Mouse (Mus musculus) embryo, embryonic 10.5 days (tissue): ENCODE measurements around the gene Gm10563.
A peak's percentile ranks its signal among the peaks of the same experiment; 100 is the strongest.

Experiments
- DNase-seq: peaks from one replicate; pipeline ENCODE4 v3.0.0-alpha.2; 2015; ENCODE audit warnings: low spot score

The Gm10563 gene

GRCm38 (mm10) chr4:155652283-155653085 is 7.3 kb upstream of the Gm10563 start:
- peak; percentile 27 for DNase-seq

- peak; percentile 26 for DNase-seq
These were observed 6.5 kb upstream of the Gm10563 start for GRCm38 (mm10) chr4:155651553-155652269.

DNA sequence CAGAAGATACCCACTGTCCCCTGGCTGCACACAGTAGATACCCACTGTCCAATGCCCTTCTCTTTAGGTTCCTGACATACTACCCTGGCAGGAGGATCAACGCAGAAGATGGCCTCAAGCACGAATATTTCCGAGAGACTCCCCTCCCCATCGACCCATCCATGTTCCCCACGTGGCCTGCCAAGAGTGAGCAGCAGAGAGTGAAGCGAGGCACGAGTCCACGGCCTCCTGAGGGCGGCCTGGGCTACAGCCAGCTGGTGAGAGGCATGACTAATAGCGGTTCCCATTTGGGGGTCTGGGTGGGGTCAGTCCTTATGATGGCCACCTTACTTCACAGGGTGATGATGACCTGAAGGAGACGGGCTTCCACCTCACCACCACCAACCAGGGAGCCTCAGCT is 4.1 kb upstream of the Gm10563 start:
- DNase-seq, result no peak

GRCm38 (mm10) chr4:155645721-155646120 is 513 bp upstream of the Gm10563 start:
- DNase-seq, result no peak

DNA sequence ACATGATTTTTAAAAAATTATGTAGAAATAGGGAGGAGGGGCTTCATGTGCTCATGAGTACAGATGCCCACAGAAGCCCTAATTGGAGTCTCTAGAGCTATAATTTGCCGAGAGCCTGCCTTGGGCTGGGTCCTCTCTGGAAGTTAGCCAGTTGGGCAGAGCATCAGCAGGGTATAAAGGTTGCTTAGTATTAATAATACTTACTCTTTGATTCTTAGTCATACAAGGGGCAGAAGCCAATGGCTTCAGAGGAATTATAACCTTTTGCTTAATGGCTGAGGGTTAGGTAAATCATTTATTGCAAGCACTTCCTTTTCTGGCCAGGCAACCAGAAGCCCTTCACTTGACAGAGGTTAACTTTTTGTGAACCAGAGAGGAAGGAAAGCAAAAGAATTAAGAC is 1.7 kb downstream of the Gm10563 start:
- no peak for DNase-seq

GRCm38 (mm10) chr4:155635766-155636499 is 9.3 kb downstream of the Gm10563 start:
- DNase-seq, result no peak

DNA sequence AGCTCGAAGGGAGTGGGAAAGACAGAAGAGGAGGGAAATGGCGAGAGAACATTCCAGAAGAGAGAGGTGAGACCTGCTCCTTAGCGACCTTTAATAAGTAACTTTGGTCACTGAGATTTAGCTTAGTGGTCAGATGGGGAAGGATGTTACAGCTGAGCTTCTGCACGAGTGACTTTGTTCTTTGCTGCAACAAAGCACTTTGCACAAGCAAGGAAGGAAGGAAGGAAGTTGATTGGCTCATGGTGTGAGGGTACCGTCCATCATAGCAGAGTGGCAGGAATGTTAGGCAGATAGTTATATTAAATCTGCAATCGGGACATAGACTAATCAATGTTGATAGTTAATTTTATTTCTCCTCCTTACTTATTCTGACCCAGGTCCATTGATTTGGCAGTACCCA is 14.9 kb downstream of the Gm10563 start:
- DNase-seq, result no peak

DNA sequence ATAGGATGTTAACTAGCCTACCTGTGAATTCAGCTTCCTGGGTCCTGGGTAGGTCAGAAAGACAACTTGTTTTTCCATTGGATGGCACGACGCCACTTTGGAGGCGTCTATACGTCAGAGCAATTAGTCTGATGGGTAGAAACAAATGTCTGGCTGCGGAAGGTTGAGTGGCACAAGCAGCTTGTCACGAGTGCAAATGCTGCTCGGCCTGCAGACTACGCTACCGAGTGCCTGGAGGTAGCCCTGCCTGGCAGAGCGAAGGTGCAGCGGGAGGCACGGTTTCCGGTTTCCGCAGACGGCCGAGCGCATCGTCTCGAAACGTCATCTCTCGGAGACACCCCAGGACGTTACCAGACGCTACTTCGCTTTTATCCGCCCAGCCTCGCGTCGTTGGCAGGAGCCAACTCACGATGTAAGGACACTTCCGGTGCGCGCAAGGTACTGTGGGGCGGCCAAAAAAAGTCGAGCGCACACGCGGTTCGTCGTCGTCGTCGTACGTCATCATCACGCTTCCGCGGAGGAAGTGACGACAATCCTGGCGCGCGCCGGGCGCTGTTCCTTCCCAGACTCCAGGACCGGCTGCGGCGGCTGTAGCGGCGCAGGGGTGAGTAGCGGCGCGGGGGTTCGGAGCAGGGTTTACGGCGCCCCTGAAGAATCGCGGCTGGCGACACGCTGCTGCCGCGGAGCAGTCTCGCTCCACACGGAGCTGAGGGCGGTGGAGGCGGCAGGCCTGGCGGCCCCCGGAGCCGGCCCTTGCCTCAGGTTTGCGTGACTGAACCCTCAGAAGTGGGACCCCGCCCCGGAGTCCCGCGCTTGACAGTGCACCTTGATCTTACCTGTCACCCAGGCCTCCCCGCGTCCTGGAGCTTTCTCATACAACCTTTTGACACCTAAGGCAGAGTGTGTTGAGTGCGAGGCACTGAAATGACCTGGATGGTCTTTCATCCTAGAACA is 20.6 kb downstream of the Gm10563 start, which contains the start of gene Cdk11b:
Gene Cdk11b, plus strand, starts transcription at position 517 of the 954 bp plus-strand sequence.
- DNase-seq, result peak; percentile 99

DNA sequence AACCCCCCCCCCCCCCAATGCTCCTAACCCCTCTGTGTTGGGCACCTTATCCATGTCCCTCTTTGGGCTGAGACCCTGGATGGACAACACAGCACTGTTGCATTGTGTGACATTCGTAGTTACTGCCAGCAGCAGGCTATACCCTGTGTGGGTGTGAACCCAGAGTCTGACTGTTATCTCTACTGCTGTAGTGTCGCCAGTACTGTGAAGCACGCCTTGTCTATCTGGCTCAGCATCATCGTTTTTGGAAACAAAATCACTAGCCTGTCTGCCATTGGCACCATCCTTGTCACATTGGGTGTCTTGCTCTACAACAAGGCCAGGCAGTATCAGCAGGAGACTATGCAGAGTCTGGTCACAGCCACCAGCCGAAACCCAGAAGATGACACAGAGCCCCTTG is 26.9 kb downstream of the Gm10563 start:
- no peak for DNase-seq

DNA sequence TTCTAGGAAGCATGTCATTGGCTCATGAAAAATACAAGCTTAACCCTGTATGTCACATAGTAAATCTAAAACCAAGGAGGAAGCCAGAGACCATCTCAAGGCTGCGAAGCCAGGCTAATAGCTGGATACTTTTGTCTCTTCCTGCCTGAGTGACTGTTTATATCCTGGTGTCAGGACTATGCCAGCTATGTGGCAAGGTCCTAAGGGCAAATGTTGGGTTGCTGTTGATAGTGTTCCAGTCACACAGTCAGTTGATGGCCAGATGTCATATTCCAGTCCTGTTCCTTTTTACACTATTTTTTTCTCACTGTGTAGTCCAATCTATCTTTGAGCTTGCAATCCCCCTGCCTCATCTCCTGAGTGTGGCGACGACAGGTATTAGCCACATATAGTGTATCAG is 31.9 kb downstream of the Gm10563 start:
- DNase-seq, result no peak

DNA sequence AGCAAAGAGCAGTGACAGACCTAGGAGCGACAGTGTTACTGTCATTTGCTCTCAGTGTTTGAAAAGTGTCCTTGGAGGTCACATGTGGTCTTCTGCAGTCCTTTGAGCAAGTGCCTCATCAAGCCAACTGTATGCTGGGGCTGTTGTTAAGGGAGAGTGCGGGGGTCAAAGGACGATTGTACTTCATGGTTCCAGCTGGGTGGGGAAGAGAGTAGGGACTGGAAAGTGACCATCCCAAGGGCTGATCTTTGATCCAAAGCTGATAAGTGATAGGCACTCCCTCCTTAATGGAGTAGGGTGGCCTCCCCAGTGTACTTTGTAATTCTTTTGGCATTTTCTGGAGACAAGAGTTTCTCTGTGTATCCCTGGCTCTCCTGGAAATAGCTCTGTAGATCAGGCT is 33.3 kb downstream of the Gm10563 start:
- DNase-seq, result no peak

DNA sequence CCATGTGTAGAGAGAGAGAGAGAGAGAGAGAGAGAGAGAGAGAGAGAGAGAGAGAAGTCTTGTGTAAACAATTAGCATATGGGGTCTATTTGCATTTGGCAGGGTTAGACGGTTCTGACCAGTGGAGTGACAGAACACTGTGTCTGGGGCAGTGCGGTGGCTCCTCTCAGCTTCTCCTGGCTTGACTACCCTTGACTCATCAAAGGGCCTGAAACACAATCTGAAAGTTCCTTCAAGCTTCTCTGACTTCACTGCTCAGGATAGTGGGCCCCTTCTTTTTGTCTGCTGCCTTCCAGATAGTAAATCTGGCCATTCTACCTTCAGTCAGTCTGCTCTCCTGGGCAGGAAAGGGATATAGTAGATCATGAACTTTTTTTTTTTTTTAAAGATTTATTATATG is 38.4 kb downstream of the Gm10563 start:
- no peak for DNase-seq

GRCm38 (mm10) chr4:155605132-155605531 is 40.1 kb downstream of the Gm10563 start:
- no peak for DNase-seq

GRCm38 (mm10) chr4:155603801-155604200 is 41.4 kb downstream of the Gm10563 start:
- no peak for DNase-seq

- DNase-seq, result no peak
These were observed 42.5 kb downstream of the Gm10563 start for GRCm38 (mm10) chr4:155602753-155603152.

DNA sequence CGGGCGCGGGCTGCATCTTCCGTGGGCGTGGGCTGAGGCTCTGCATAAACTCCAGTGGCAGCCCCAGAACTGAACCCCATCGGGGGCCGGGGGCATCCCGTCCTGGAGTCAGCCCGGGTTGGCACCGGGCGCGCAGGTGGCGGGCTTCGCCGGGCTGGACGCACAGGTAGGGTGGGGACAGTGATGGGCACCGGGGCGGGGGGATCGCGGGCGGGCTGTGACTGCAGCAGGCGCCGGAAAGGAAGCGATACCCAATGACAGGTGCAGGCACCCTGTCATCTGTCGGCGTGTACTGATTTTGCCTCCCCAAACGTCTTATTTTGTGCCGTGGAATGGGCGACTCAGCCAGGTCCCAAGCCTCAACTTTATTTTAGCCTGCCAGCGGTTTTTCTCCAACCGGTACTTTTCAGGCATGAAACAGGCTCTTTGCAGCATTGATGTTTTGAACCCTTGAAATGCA is 43.2 kb downstream of the Gm10563 start:
- no peak for DNase-seq

DNA sequence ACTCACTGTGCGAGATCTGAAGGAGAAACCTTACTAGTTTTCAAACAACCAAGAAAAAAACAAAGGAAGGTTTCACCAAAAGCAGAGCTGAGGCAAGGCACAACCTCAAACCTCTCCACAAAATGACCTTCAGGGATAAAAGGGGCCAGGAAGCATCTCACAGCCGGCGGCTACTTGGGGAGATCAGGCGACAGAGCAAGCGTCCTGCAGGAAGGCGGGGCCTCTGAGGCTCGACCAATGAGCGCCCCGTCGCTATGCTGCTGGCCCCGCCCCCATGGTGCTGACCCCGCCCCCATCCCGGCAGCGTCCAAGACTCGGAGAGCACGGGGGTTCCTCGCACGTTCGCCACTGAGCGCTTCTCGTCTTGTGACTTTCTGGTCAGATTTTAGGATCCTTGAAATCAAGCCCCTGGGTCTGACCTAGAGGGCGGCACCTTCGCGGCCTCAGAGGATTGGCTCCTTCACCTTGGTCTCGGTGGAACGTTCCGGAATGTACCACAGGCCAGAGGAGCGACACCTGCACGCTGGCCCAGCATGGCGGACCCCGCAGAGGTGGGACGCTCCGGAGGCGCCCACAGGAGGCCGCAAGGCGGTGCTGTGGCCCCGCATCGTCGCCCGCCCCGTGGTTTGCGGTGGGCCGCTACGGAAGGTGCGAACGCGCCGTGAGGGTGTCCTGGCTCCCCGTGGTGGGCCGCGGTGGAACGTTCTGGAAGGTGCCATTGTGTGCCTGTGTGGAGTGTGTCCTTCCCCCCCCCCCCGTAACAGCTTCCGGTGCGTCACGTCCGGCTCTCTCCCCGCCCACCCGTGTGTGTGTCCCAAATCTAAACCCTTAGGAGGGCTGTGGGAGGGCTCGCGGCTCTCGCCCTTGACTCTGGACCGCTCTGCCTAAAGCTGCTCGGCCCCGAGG is 43.9 kb downstream of the Gm10563 start, which contains the start of gene Slc35e2:
Gene Slc35e2, plus strand, starts transcription at position 326 of the 906 bp plus-strand sequence.
- DNase-seq, result peak; percentile 95

DNA sequence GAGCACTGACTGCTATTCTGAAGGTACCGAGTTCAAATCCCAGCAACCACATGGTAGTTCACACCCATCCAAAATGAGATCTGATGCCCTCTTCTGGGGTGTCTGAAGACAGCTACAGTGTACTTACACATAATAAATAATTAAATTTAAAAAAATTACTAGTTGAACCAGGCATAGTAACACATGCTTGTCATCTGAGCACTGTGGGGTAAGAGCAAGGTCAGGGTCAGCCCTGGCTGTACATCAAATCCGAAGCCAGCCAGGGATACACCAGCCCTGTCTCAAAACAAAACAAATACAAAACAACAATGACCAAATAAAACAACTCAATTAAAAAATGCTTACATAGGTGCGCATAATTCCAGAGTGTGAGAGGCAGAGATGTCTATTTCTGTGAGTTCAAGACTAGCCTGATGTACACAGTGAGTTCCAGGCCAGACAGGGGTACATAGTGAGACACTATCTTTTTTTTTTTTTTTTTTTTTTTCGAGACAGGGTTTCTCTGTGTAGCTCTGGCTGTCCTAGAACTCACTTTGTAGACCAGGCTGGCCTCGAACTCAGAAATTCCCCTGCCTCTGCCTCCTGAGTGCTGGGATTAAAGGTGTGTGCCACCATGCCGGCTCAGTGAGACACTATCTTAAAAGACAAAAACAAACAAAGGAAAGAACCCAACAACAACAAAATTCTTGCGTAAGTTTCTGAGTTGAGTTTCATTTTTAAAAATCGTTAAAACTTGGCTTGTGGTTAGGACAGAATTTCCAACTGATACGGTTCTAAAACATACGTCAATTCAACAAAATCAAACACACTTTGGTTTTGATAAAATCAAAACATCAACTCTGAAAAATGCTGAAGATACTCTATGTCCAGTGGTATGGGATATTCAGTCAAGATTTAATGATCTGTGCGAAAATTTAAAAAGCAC is 45.0 kb downstream of the Gm10563 start:
- DNase-seq, result no peak

- no peak for DNase-seq
These were observed 46.7 kb downstream of the Gm10563 start for GRCm38 (mm10) chr4:155598536-155598935.
